Mouse (Mus musculus): Measurements from ENCODE around the gene Pknox2.

- TF ChIP-seq CTCF (IDR thresholded peaks at IDR 0.05; ENCODE audit: insufficient read depth, low read length) (no peak), POLR2A (IDR thresholded peaks at IDR 0.05; ENCODE audit: borderline replicate concordance, extremely low read depth, low read depth, low read length) (no peak)
These were observed 54.1 kb downstream of the Pknox2 start for GRCm38 (mm10) chr9:37093086-37093485.

All from lung, adult 2 months (tissue).